Mouse (Mus musculus) ES-CJ7 (cell line): ENCODE data around the gene Dsp.

Experiments used
- DNase-seq: peaks from one replicate; pipeline ENCODE4 v3.0.0; 2011; ENCODE audit warnings: low read depth, low spot score

Dsp gene

DNA sequence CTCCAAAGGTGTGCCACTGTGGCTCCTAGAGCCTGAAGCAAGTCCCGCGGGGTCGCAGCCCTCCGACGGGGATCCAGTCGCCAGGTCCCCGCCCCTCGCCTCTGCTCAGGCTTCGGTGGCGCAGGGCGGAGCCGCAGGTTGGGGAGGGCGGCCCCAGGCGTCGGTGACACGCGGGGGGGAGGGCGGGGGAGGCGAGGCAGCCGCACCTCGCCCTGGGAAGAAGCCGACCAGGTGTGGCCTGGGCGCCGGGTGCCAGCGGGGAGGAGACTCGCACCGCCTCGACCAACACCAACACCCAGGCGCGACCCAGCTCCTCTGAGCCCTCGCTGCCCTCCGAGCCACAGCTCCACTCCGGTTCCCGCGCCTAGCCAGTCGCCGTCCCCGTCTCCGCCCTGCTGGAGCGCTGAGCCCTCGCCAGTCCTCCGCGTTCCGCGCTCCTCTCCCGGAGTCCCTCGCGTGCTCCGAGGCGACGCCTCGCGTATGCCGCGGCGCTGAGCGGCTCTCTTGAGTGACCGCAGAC is at the start of gene Dsp:
TSS of gene Dsp (plus strand) at position 226 of the 520 bp plus-strand sequence.
- peak; percentile 74 for DNase-seq

DNA sequence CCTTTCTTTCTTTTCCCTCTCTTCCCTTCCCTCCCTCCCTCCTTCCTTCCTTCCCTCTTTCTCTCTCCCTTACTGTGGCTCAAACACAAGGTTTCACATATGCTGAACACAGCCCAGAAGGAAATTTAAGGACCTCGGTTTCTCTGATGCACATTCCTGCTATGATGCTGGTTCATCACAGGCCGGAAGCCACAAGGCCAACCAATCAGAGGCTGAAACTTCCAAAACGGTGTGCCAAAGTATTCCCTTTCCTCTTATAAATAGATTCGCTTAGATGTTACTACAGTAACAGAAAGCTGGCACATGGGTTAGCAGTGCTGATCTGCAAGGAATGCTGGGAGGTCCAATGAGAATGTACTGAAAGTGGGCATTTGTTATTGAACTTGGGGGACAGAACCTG is 47.7 kb upstream of the Dsp start:
- no peak for DNase-seq

DNA sequence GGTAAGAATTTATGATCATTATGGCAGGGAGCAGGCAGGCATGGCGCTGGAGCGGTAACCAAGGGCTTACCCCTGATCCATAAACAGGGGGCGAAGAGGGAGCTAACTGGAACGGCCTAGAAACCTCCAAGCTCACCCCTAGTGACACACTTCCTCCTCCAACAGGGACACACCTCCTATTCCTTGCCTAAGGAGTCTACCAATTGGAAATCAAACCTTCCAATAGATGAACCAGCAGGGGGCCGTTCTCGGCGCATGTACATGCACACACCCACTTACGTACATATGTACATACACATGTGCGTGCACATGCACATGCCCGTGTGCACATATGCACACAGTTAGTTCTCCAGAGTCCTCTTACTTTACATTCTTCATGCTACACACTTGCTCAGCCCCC is 46.6 kb upstream of the Dsp start:
- peak; percentile 34 for DNase-seq

DNA sequence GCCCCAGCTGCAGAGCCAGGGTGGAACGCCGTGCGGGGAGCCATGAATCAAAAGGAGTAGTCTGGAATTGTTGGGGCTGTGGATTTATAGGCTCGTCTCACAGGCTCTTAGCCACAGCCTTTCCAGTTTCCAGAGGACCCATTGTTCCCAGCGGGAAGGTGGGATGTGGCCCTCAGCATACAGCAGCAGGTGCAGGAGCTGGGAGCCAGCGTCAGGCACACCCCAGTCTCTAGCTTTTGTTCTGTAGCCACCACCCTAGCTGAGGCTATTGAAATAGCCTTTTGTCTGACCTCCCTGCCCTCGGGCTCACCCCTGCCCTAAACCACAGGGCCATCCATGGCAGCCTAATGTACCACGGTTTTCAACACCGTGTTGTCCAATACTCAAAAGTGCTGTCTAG is 42.0 kb upstream of the Dsp start:
- DNase-seq: peak; percentile 97

DNA sequence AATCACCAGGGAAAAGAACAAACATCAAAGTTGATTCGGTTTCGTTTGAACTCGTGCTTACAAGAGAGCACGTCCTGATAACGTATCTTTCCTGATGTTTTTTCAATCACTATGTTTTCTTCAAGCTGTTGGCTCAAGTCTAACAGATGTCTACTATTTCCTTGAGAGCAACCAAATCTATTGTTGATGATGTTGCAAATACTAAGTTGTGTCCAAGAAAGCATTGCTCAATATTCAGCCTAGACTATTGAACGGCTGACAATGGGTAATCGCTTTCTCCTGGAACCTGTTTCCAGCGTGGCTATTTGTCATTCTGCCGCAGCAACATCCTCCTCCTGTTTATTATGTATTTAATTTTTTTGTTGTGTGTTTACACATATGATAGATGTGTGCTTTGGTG is 28.8 kb upstream of the Dsp start:
- no peak for DNase-seq

DNA sequence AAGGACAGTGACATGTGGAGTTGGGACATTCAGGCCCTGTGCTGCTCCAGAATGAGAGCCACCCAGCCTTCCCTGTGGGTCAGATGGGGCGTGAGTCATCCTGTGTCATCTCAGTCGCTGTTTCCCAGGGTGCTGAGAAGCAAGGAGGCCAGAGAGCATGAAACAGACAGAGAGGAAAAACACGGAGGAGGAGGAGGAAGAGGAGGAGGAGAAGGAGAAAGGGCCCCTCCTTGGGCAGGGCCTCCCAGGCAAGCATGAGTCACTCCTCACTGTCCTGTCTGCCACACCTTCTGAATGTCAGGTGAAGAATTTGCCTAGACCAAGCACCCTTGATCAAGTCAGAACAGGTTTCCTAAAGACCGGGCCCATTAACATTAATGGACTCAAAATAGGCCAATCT is 27.4 kb upstream of the Dsp start:
- peak; percentile 75 for DNase-seq

DNA sequence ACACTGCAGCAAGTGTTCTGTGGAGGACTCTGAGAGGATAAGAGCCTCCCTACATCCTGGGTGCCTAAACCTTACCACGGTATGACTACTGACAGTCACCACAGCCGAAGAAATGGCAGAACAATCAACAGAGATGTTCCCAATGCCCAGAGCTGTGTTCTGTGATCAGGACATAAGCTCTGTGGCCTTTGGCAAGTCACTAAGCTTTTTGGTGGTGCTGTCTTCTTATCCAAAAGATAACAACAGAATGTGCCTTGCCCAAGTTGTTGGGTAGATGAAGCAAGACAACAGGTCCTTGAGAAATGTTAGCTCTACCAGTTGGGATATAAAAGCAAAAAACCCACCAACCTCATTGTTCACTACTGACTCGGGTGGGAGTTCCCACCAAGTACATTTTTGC is 23.4 kb upstream of the Dsp start:
- no peak for DNase-seq

DNA sequence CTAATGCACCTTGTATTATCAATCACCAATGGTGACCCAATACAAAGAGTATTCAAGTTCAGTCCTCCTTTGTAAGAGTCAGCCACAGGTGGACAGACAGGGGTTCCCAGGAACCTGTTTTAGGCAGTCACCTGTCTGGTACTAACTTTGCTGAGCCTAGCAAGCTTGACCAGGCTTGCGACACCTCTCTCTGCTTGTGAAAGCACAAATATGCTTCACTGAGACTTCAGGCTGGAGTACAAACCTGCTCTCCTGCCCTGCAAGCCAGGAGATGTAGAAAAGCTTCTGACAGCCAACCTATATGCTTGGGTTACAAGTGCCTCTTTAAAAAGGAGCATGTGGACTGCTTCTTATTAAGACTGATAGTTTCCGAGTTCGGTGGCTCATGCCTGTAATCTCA is 22.8 kb upstream of the Dsp start:
- DNase-seq: no peak

DNA sequence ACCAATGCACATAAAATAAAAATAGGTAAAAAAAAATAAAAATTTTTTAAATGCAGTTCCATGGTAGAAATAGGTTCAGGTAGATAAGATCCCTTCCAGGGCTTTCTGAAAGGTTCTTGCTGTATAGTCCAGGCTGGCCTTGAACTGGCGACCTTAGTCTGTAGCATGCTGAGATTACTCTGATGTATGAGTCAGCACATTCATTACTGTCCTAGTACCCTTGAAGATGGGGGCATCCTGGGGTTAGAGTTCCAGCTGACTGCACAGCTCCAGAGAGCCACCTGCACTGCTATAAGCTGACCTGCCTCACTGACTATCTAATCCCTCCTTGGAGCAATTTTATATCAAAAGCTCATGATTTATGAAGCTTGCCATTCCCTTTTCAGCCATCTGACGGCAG is 21.6 kb upstream of the Dsp start:
- DNase-seq: peak; percentile 55

DNA sequence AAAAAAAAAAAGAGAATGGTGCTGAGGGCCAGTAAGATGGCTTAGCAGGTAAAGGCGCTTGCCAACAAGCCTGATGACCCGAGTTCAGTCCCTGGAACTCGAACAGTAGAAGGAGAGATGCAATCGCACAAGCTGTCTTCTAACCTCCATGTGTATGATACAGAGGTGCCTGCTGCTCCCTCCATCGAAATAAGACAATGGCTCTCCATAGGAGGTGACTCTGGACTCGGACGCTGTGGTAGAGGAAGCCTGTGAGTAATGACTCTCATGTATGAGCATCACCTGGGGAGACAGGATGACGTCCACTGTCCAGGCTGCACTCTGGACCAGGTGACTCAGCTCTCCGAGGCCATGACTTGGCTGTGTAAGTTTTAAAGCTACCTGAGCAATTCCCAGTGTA is 21.0 kb upstream of the Dsp start:
- no peak for DNase-seq

DNA sequence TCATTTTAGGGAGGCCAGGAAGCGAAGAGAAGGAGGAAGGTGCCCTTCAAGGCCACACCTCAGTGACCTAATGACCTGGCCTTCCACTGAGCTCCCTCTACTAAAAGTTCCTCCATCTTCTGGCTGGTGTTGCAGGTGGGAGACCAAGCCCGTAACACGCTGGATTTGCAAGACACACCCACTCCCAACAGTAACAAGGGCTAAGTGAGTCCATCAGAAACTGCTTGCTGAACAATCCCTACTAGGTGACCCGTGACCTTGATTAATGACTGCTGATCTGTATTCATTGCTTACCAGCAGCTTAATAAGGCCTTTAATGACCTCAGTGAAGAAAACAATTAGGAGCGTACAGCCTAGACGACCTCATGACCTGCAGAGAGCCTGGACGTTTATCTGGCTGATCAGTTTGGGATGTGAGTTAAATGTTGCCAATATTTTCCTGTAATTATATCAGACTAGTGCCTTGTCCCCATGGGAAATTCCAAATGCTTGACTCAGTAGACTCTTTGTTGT is 18.0 kb upstream of the Dsp start:
- peak; percentile 71 for DNase-seq

DNA sequence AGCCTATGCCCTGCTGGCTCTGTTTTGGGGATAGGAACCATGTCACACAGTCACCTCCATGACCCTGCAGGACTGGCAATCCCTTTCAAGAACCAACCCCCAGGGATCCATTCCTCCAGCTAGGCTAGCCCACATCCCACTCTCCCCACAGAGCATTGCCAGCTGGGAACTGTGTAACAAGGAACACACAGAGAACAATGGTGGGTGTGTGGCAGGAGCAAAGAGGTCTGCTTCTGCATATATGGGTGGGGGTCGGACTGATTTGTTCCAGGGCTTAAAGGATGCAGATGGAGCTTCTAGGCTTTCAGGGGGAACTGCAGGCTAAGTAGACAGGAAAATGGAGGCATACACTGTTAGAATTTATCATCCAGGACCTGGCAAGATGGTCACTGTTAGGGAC is 10.6 kb upstream of the Dsp start:
- peak; percentile 64 for DNase-seq

DNA sequence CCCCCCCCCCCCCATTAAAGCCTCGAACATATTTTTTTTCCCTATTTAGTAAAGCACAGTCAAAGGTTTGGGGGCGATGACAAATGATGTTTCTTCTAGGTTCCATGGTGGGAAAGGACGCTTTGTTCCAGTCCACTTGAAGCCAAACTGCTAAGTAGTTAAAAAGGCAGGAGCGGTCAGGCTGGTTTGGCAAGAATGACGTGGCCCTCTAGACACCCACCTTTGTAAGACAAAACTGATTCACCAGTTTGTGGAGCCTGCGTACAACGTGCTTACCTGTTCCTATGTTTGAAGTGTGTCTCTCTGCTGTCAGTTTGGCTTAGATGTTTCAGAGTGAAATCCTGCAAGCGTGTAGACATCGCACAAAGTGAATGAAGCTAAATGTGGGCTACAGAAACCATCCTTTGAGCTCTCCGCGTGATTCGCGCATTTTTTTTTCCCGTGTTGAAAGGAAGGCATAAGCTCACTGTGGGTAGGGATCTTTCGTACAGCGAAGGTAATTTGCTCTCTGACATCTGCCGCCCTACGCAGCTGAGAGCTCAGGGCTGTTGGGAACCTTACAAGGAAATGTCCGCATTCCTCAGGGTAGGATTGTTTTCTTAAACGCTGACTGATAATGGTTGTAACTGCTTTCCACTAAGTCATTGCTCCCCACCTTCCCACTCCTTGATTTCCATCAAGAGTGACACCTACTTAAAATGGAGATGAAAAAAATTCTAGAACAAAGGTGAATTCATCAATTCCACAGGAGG is 6.0 kb upstream of the Dsp start:
- peak; percentile 37 for DNase-seq

DNA sequence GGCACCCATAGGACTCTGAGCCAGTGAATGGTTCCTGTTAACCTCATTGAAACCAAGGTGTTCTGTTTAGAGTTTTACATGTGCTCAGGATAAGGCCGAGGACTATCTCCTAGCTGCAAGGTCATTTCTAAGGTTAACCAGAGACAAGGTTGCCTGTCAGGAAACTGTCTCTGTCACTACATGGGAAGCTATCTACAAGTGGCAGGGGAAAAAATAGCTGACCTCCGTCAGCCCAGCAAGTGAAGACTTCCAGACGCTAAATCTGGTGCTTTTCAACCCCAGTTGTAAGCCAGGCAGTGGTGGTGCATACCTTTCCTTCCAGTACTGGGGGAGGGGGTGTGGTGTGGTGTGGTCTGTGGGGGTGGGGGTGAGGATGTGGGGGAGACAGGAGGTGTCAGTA is 2.7 kb upstream of the Dsp start:
- no peak for DNase-seq

DNA sequence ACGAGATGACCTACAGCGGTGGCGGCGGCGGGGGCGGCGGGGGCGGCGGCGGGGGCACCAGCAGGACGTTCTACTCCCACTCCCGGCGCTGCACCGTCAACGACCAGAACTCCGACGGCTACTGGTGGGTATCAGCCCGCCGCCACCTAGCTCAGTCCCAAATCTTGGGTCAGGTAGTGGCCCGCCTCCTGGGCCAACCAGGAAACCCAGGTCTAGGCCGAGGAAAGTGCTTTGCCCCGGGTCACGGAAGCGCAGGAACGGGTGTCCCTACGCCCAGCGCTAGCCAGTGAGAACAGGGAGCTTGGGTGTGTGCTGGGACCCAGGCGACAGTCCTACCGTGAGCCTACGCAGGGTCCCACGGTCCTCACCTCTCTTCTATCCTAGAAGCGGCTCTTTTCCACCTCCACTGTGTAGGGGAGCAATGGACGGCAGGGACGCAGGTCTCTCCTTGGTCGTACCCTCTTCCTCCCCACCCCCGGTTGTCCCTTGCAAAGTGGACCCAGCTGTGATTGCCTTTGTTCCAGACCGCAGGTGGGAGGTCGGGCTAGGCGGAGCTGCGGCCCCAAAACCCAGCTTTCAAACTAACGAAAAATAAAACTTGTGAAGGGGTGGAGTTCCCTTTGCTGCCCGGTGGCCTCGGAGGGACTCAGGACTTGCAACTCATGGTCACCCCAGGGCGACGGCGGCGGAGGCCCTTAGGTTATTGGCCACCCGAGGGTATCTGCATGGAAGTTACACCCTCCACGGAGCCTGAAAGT is 756 bp downstream of the Dsp start:
- peak; percentile 27 for DNase-seq

DNA sequence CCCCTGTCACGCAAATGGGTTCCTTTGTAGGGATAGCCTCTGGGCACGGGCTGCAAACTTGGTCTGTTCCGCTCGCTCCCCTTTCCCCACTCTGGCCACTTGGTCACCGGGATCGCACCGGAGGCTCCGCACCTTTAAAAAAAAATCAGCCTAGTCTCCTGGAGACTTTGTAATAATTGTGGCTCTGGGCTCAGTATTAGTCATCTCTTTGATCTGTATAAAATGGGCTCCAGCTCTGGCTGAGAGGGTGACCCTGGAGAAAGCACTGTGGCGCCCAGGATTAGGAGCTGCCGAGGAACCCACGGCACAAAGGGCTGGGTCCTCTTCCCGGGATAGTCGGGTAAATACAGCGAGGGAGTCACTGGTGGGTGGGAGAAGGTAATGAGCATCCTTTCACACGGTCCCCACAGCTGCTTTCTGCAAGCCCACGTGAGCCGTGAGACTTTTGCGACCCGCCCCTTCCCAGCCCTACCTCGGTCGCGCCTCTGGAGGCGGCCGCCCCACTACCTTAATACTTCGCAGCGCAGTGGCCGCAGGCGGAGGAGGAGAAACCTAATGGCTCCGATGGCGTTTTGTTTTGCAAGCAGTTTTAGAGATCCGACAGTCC is 1.4 kb downstream of the Dsp start:
- peak; percentile 57 for DNase-seq

DNA sequence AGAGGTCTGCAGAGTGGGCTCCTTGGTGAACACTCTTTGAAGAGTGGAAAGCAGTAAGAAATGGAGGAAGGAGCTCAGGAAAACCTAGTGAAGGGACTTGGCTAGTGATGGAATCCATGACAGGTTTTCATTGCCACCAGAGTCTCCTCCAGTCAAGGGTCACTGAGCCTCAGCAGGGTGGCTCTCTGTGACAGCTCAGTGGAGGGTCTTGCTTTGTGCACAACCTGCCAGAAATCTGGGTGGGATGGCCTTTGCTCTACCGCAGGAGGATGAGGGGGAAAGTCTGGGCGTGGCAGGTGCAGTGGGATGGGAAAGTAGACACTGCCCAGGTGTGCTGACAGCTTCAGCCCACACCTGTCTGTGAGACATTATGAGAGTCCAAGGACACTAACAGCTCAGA is 4.4 kb downstream of the Dsp start:
- DNase-seq: peak; percentile 80

DNA sequence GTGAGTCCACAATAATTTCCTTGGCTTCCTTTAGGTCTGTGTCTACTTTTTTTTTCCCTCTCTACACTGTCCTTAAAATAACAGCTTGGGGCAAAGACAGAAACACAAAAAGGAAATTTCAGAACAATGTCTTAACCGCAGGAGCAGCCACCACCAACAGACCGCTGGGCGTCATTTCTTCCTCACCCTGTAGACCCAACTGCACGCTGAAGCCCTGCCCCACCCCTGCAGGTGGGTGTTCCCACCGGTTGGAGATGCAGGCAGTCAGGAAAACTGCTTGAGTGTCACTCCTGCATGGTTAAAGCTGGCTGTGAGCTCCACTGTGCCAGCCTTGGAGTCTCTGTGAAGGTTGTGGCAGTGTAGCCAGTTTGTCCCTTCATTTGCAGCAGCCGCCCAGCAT is 6.5 kb downstream of the Dsp start:
- peak; percentile 11 for DNase-seq

DNA sequence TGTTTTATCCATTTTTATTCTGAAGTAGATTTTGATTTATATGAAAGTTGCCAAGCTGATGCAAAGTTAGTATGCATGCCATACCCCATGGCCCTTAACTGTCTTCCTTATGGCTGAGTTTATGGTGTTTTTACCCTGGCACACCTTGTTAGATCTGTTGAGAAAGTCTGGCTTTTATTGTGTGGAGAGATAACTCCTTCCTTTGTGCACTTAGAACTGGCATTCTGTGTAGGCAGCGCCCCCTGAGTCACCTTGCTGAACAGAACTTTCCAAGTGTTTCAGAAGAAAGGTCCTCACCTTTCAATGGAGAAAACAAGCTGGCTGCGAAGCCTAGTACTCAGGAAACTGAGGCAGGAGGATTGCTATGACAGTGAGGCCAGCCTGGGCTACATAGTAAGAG is 10.9 kb downstream of the Dsp start:
- peak; percentile 12 for DNase-seq

DNA sequence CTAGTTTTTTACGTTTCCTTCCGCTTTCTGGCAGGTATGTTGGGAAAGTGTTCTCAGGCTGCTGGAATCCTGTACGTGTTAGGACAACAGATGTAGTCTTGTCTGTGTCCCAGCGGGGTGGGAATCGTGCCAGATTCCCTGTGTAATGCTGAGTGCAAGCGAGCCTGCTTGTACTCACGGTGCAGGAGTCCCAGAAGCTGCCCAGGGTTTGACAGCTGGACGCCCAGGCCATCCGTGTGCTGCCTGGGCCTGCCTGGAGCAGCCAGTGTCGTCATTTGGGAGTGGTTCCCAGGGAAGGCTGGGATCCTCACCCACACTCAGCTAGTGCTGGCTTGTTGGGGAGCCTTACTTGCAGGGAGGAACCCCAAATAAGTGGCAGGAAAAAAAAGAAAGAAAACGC is 11.6 kb downstream of the Dsp start:
- DNase-seq: no peak

DNA sequence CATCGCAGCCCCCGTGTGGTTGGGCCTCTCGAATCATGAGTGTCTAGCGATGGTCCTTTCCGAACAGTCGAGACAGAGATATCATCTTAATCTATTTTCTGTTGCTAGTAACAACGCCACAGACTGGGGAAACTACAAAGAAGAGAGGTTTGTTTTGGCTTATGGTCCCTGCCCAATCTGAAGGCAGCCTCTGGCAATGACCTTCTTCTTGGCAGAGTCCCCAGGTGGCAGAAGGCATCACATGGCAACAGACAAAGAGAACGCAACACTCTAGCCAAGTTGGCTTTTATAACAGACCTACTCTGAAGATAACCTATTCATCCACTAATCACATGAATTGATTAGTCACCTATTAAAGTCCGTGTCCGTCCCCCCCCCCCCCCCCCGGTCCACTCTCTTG is 13.8 kb downstream of the Dsp start:
- DNase-seq: no peak

DNA sequence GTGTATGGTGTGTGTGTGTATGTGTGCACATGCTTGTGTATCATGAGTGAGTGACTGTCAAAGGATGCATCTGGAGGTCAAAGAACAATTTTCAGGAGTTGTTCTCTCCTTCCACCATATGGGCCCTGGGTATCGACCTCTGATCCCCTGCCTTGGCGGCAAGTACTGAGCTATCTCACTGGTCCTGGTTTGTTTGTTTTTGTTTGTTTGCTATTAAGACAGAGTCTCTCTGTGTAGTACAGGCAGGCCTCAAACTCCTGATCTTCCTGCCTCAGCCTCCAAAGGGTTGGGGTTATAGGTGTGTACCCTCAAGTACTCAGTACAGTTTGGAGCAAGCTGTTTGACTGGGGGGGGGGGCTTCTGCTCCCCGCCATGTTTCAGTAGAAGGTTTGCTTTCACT is 16.0 kb downstream of the Dsp start:
- no peak for DNase-seq
